Mouse (Mus musculus): ENCODE measurements around the gene Dusp14. TPM values are rescaled to one million over a fixed set of nuclear protein-coding genes. Genes with fewer than 3 reads are reported as not detected.
A peak's percentile ranks its signal among the peaks of the same experiment; 100 is the strongest.

Gene Dusp14
- total RNA-seq (2021), result 10 to 100 TPM in 1 of 2 experiments, 1 to 10 TPM in 1; 9.7 to 12.4 TPM
- long read RNA-seq, experiment 1, transcript Dusp14-202 (3 exons, 1,447 nt), result major isoform, 10 of 12 reads
- long read RNA-seq, experiment 1, partial matches to known transcripts, result 1 of 12 reads
- long read RNA-seq, experiment 1, other reads (novel, unspliced or antisense), result 1 of 12 reads
- long read RNA-seq, experiment 2, transcript Dusp14-202 (3 exons, 1,447 nt), result major isoform, 12 of 17 reads
- long read RNA-seq, experiment 2, partial matches to known transcripts, result 2 of 17 reads
- long read RNA-seq, experiment 2, other reads (novel, unspliced or antisense), result 0 of 17 reads

DNA sequence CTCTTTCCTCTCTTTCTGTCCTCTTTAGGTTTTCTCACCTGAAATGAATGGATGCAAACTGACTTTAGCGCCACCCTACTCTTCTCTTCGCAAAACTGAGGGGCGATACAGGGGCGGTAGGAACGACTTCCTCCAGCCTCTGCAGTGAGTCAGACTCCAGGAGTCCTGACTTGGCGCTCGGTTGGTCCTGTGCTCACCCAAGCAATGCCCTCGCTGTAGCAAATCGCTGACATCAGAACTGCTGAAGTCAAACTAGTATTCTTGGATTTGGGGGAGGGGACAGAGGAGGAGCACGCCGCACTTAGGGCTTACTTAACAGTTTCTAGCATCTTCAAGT lies at the start of gene Dusp14:
Dusp14 (minus strand) TSS at position 228 of the 337 bp plus-strand sequence.
- intact Hi-C loops (cut with DNase I; ENCODE audit: low total_unique reads), result no loop called here

GRCm38 (mm10) chr11:84117431-84117830 lies 48.4 kb upstream of the Dusp14 start:
- no peak for DNase-seq

More for the DNA sequence above, at the start of gene Dusp14:
- DNase-seq, result no peak

DNA sequence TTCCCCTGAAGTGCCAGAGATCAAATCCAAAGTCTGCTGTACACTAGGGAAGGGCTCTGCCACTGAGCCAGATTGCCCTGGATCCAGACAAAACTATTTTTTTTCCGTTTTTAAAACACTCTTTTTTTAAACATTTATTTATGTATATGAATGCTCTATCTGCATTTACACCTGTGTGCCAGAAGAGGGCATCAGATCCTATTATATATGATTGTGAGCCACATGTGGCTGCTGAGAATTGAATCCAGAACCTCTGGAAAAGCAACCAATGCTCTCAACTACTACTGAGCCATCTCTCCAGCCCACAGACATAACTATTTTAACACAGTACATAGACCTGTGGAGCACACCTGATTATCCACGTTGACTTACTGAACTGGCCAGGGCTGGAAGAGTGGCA lies 47.2 kb upstream of the Dusp14 start:
- intact Hi-C loops (cut with DNase I; ENCODE audit: low total_unique reads), result no loop called here
- no peak for DNase-seq

More at GRCm38 (mm10) chr11:84117431-84117830, 48.4 kb upstream of the Dusp14 start:
- intact Hi-C loops (cut with DNase I; ENCODE audit: low total_unique reads), result no loop called here

DNA sequence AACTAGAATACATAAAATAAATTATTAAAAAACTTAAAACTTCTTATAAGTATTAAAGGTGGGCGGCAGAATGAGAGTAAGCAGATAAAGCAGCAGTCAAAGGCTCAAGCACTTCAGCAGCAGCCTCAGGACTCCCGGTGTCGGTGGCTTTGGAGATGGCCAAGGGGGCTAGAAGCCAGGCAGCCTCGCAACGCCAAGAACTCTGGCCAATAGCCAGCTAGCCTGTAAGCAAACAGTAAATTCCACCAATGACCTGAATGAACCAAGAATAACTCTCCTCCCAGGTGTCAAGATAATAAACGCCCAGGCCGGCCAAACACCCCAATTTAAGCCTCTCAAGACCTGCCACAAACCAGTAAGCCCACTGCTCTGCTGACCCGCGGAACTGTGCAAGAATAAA lies 46.6 kb upstream of the Dusp14 start:
- DNase-seq, result peak; percentile 27
- intact Hi-C loops (cut with DNase I; ENCODE audit: low total_unique reads), result no loop called here

DNA sequence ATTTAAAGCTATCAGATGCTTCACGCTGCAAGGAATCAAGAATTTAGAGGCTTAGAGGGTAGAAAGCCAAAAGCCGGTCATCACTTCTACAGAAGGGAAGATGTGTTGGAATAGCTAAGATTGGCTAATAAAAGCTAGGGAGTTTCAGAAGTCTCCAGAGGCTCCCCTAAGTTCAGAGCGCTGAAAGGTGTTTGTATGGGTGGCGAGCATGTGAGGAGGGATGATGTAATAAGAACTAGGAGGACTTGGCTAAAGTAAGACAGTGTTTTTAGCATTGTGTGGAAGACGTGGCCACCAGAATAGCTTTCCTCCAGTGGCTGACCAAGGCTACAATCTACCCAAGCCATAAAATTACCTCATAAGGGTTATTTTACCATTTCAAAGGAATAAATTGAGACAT lies 44.6 kb upstream of the Dusp14 start:
- no peak for DNase-seq
- intact Hi-C loops (cut with DNase I; ENCODE audit: low total_unique reads), result no loop called here

- no peak for DNase-seq
- intact Hi-C loops (cut with DNase I; ENCODE audit: low total_unique reads), result no loop called here
Observed at GRCm38 (mm10) chr11:84107137-84107536, 38.1 kb upstream of the Dusp14 start.

GRCm38 (mm10) chr11:84104036-84104435 lies 35.0 kb upstream of the Dusp14 start:
- no peak for DNase-seq
- intact Hi-C loops (cut with DNase I; ENCODE audit: low total_unique reads), result no loop called here

GRCm38 (mm10) chr11:84101182-84101581 lies 32.1 kb upstream of the Dusp14 start:
- intact Hi-C loops (cut with DNase I; ENCODE audit: low total_unique reads), result no loop called here
- no peak for DNase-seq

DNA sequence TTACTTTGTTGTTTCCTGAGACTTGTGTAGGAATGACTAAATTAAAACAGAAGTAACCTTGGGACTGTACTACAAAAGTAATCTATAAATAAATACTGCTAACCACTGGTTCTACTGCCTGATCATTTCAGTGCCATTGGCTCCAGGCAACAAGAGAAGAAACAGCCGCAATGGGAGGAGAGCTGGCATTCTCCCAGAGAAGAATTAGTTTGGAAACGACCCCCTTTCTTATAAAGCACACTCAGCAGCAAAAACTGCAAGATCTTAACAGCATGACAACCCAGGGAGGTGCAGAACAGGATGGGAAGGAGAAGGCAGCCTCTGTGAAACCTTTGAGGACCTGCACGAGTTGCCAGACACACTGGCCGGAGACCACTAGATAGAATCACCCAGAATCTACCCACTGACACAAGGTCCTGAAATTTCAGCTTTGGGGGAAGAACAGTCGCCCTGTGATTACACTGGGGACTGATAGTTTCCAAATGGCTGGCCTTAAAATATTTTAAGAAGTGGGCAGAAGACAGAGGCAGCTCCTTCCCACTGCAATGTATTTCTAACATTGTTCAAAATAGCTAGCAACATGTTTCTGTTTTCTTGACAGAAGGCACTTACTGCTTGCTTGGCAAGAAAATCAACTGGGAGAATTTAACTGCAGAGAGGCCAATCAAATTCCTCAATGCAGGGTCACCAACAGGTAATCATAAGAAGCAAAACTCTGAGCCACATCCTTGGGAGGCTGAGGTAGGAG lies 28.4 kb upstream of the Dusp14 start:
- intact Hi-C loops (cut with DNase I; ENCODE audit: low total_unique reads), result no loop called here
- DNase-seq, result no peak

DNA sequence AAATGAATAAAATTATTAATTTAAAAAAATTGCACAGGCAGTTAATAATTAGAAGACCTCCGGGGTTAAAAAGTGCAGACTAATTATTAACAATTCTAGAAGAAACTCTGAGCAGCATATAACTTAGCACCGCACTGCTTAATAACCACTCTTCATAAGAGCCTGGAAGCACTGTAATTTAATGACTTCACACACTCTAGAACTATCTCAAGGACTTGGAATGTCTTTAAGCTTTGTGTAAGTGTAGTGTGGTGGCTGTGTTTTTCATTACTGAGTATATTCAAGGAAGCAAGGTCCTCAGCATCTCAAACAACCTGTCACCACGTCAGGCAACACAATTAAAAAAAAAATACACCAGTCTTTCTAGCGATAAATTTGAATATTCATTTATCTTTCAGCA lies 26.0 kb upstream of the Dusp14 start:
- intact Hi-C loops (cut with DNase I; ENCODE audit: low total_unique reads), result no loop called here
- no peak for DNase-seq

GRCm38 (mm10) chr11:84090572-84090971 lies 21.5 kb upstream of the Dusp14 start:
- intact Hi-C loops (cut with DNase I; ENCODE audit: low total_unique reads), result no loop called here
- no peak for DNase-seq

- intact Hi-C loops (cut with DNase I; ENCODE audit: low total_unique reads), result no loop called here
- DNase-seq, result no peak
Observed at GRCm38 (mm10) chr11:84081901-84082300, 12.8 kb upstream of the Dusp14 start.

DNA sequence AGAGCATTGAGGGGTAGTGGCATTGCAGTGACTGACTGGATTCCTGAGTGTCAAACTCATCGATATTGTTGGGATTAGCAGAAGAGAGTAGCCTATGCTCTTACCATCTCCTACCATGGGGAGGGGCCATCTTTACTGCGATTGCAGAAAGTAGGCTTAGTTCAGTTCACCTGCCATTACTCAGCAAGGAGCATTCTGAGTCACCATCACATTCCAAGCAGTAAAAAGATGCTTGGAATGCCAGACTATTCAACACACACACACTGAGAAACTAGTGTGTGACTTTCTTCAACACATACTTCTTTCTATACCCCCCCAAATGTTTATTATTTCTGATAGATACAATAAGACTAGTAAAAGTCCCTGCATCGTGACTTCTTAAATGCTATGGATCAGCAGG lies 11.3 kb upstream of the Dusp14 start:
- no peak for DNase-seq
- intact Hi-C loops (cut with DNase I; ENCODE audit: low total_unique reads), result no loop called here

- intact Hi-C loops (cut with DNase I; ENCODE audit: low total_unique reads), result no loop called here
Observed at GRCm38 (mm10) chr11:84079887-84080286, 10.8 kb upstream of the Dusp14 start.

DNA sequence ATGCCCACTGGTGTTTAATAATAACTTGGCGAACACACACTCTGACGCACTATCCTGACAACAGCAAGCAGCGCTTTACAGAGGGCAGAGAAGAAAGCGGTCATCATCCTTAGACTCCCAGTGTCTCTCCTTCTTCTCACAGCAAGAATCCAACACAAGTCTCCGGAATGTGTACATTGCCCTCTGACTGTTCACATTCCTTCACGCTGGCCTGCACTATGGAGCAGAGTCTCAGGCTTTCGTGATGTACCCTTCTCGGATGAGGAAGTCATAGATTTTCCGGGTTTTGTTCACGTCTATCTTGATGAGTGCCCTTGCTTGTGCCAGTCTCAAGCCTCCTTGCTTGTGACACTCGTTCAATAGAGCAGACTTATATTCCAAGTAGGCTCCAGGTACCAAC lies 10.3 kb upstream of the Dusp14 start:
- DNase-seq, result no peak

More at GRCm38 (mm10) chr11:84079887-84080286, 10.8 kb upstream of the Dusp14 start:
- no peak for DNase-seq

DNA sequence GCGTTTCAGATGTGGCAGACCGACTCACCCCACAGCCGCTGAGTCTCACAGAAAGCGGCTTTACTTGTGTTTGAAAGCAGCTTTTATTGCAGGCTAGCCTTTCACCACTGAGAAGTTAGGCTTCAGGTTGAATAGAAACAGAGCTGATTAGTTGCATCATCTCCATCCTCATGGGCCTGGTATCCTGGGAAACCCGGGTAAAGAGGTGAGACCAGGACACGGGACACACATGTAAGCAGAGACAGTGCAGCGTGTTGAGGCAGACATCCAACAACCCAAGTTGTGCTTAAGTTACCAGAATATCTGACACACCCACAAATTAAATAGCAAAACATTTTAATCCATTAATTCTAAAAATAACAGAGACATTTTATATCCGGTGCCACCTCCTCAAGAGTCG lies 9.5 kb upstream of the Dusp14 start:
- intact Hi-C loops (cut with DNase I; ENCODE audit: low total_unique reads), result no loop called here
- peak; percentile 31 for DNase-seq

More for the DNA sequence above, 10.3 kb upstream of the Dusp14 start:
- intact Hi-C loops (cut with DNase I; ENCODE audit: low total_unique reads), result no loop called here

DNA sequence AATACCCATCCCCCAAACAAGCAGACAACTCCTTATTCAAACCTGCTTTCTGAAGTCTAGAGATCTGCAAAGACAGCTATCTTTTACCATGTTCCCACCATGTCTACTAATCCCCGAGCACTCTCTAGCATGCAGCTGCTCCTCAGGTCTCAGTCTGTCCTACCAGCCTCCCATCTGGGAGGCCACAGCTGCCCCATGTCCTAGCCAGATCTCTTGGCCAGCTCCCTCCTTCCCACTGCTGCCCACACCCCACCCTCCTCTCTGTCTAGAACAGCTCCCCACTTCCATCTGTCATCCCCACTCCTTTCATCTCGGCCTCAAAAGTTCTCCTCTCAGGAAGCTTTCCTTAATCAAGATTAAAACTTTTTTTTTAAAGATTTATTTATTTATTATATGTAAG lies 7.9 kb upstream of the Dusp14 start:
- no peak for DNase-seq

DNA sequence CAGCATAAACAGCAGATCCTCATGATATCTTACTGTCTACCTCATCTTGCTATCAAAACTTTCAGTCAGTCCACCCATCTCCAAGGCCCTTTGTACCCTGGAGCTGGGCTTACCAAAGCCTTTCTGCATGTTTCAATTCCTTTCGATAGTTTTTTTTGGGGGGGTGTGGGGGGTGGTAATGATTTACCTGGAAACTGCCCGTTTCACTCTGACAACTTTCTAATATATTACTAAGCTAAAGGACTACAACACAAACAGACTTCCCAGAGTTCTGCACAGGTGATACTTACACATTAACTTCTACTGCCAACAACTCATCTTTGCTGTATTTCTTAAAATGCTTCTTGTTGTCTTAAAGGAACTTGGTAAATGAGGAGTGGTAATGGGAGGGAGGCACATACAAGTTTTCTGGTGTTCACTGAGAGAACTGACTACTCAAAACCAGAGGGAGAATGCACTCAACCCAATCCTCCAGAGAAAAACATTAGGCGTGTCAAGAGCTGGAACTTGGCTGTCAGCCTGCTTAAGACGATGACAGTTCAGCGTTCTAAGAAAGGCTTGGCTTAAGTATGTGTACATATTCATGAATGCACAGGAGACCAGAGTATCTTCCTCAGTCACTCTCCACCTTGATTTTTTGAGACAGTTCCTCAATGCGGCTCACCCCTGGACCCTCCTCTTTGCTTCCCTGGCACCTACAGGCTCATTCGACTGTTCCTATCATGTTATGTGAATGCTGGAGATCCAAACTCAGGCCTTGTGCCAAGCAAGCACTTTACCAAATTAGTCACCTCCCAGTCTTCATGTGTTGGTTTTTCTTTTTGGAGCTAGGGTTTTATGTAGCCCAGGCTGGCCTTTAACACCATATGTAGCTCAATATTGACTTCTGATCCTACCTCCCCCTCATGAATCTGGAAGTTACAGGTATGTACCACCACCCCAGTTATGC lies 5.0 kb upstream of the Dusp14 start:
- intact Hi-C loops (cut with DNase I; ENCODE audit: low total_unique reads), result no loop called here
- no peak for DNase-seq

More for the DNA sequence above, 7.9 kb upstream of the Dusp14 start:
- intact Hi-C loops (cut with DNase I; ENCODE audit: low total_unique reads), result no loop called here

DNA sequence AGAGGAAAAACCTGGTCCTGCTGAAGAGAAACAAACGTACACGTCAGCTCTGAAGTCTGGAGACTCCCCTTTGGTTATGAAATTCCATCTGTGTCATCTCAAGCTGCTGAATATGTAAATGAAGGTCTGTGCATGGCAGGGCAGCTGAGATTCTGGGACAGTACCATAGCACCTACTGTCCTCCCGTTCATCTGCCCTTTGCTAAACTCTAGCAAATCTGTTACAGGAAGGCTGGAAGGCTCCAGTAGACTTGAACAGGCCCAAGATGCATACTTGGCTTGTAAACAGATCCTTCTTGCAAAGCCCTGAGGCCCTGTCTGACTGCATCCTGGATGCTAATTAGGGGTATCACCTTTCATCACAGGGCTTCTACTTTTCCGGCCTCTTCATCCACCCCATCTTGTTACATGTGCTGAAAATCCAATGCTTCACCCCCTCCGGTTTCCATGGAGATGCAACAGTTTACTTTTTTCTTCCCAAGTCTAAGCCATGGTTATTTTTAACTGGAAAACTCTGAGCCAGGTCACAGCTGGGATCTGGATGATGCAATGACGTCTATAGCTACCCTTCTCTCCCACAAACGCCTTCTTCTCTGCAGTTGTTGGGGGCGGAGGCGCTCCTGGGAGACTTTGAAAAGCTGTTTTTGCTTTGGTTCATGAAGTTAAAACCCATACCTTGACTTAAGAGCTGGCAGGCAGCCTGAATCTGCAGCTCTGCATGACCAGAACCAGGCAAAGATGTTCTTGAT lies 4.0 kb upstream of the Dusp14 start:
- intact Hi-C loops (cut with DNase I; ENCODE audit: low total_unique reads), result no loop called here
- peak; percentile 34 for DNase-seq
